Mouse (Mus musculus) layer of hippocampus, adult 2 months (tissue): ENCODE measurements around the gene Rere. TPM values are rescaled to one million over a fixed set of nuclear protein-coding genes. Genes with fewer than 3 reads are reported as not detected.

Experiments used
- DNase-seq, 2 experiments: peaks; one replicate each; pipeline ENCODE4 v3.0.0; 2022; ENCODE audit warnings: low spot score in 2 of 2
- H3K27ac ChIP-seq: fragments of 200-600 bp; 2 replicates; pipeline ENCODE4 v1.8.1; 2022
- H3K4me3 ChIP-seq: fragments of 200-600 bp; 2 replicates; pipeline ENCODE4 v1.8.1; 2022; ENCODE audit warnings: mild to moderate bottlenecking
- CTCF ChIP-seq: fragments of 200-600 bp; conservative IDR thresholded peaks from 2 replicates; pipeline ENCODE4 v1.8.1; 2022; ENCODE audit warnings: antibody characterized with exemption, mild to moderate bottlenecking, moderate library complexity
- long read RNA-seq, 2 experiments: library from polyadenylated mRNA; stranded (forward); transcript quantifications; one replicate each; pipeline ENCODE4 v2.0.0; 2021; ENCODE audit warnings: borderline mapping rate in 2 of 2
- total RNA-seq, 2 experiments: library from RNA; stranded (reverse); gene quantifications; 2 replicates each; pipeline ENCODE4 v1.2.3; 2021

Rere gene
- 100 to 1,000 TPM; 144 to 153 TPM for total RNA-seq
- long read RNA-seq, experiment 1, partial matches to known transcripts = 25 of 74 reads
- long read RNA-seq, experiment 1, other reads (novel, unspliced or antisense) = 48 of 74 reads
- long read RNA-seq, experiment 2, full-length matches to known transcripts = 1 of 106 reads
- long read RNA-seq, experiment 2, partial matches to known transcripts = 34 of 106 reads
- long read RNA-seq, experiment 2, other reads (novel, unspliced or antisense) = 71 of 106 reads

GRCm38 (mm10) chr4:150281018-150281761, at the start of gene Rere:
TSS of gene Rere (plus strand) at chr4:150281646.
- Histone ChIP-seq H3K27ac (peak within 1 kb of the TSS; percentile 99), H3K4me3 (peak within 1 kb of the TSS; percentile 77)
- DNase-seq = peak; percentile 97 to 100
- TF ChIP-seq CTCF = peak; percentile 52

GRCm38 (mm10) chr4:150231871-150232270, 49.6 kb upstream of the Rere start:
- no peak overlapping the region; the same call in 1 of the 2 replicates for H3K27ac ChIP-seq
- no peak for DNase-seq

GRCm38 (mm10) chr4:150234599-150235327, 46.7 kb upstream of the Rere start:
- Histone ChIP-seq H3K27ac (peak overlapping the region; percentile 59), H3K4me3 (no peak overlapping the region)
- DNase-seq = no peak
- no peak for TF ChIP-seq CTCF

More at GRCm38 (mm10) chr4:150231871-150232270, 49.6 kb upstream of the Rere start:
- no peak overlapping the region for H3K4me3 ChIP-seq
- TF ChIP-seq CTCF = no peak

- TF ChIP-seq CTCF = no peak
- no peak for DNase-seq
- Histone ChIP-seq H3K27ac (peak overlapping the region; percentile 99; the same call in 1 of the 2 replicates), H3K4me3 (no peak overlapping the region)
Observed at GRCm38 (mm10) chr4:150235585-150235984, 45.9 kb upstream of the Rere start.

GRCm38 (mm10) chr4:150236031-150236430, 45.4 kb upstream of the Rere start:
- no peak for TF ChIP-seq CTCF

GRCm38 (mm10) chr4:150236521-150237481, 44.6 kb upstream of the Rere start, which contains the start of gene Eno1:
TSS of gene Eno1 (plus strand) at chr4:150236721.
- Histone ChIP-seq H3K4me3 (peak within 1 kb of the TSS; percentile 88), H3K27ac (peak within 1 kb of the TSS; percentile 99)
- peak; percentile 19; the same call in 1 of the 2 replicates for TF ChIP-seq CTCF
- peak; percentile 92 to 97 for DNase-seq

More at GRCm38 (mm10) chr4:150236031-150236430, 45.4 kb upstream of the Rere start:
- no peak for DNase-seq
- Histone ChIP-seq H3K4me3 (peak overlapping the region; percentile 88), H3K27ac (peak overlapping the region; percentile 99)

- DNase-seq = no peak
- Histone ChIP-seq H3K27ac (peak overlapping the region; percentile 99), H3K4me3 (peak overlapping the region; percentile 88)
- TF ChIP-seq CTCF = no peak
Observed at GRCm38 (mm10) chr4:150237636-150238361, 43.6 kb upstream of the Rere start.

GRCm38 (mm10) chr4:150238433-150239086, 42.9 kb upstream of the Rere start:
- peak overlapping the region; percentile 88 for H3K4me3 ChIP-seq
- peak overlapping the region; percentile 99 for H3K27ac ChIP-seq
- no peak for TF ChIP-seq CTCF

GRCm38 (mm10) chr4:150239087-150239480, 42.4 kb upstream of the Rere start:
- peak overlapping the region; percentile 99; the same call in 1 of the 2 replicates for H3K27ac ChIP-seq
- DNase-seq = no peak
- no peak for TF ChIP-seq CTCF
- H3K4me3 ChIP-seq = peak overlapping the region; percentile 88

More at GRCm38 (mm10) chr4:150238433-150239086, 42.9 kb upstream of the Rere start:
- no peak for DNase-seq

GRCm38 (mm10) chr4:150239503-150239902, 41.9 kb upstream of the Rere start:
- peak overlapping the region; percentile 99; the same call in 1 of the 2 replicates for H3K27ac ChIP-seq
- H3K4me3 ChIP-seq = peak overlapping the region; percentile 88
- no peak for TF ChIP-seq CTCF
- DNase-seq = no peak

- Histone ChIP-seq H3K4me3 (peak overlapping the region; percentile 88), H3K27ac (peak overlapping the region; percentile 99; the same call in 1 of the 2 replicates)
- peak; percentile 95 for TF ChIP-seq CTCF
- peak; percentile 80 to 83 for DNase-seq
Observed at GRCm38 (mm10) chr4:150239951-150240368, 41.5 kb upstream of the Rere start.
